Mouse (Mus musculus): ENCODE data around the gene Pik3r1. TPM values are rescaled to one million over a fixed set of nuclear protein-coding genes. Genes with fewer than 3 reads are reported as not detected.

Pik3r1 gene
- 12.1 and 14.9 TPM in 2 replicates for polyA plus RNA-seq (2012; rRNA removed)

GRCm38 (mm10) chr13:101767809-101768629 is at the start of gene Pik3r1:
TSS of gene Pik3r1 (minus strand) at chr13:101768217.

Data from central nervous system, embryonic 11.5 days (tissue).